Mouse (Mus musculus): Measurements from ENCODE around the gene Tigar. TPM values are rescaled to one million over a fixed set of nuclear protein-coding genes. Genes with fewer than 3 reads are reported as not detected.

Gene Tigar
- total RNA-seq (2023), result 10.6 TPM

DNA sequence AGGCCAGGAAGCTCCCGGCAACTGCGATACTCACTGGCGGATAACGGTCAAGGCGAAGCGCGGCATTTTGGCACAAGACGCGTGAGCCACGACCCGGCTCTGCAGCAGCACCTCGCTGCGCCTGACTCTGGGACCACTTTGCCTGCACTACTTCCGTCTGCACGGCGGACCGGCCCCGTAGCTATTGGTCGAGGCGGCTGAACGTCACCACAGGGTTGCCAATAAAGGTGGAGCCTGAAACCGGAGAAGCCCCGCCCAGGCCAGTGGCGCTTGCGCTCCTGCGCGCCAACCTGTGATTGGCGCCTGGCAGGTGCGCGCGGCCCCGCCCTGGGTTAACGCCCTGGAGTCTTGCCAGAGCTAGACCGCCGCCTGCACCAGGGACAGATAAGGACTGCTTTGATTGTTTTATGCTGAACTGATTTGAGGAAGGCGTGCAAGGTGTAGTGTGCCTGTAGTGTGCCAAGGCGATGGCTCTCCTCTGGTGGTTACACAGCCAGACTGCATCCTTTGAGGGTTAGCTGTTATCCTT, at the start of gene Tigar:
Tigar (minus strand) TSS at position 156 of the 529 bp plus-strand sequence.

DNA sequence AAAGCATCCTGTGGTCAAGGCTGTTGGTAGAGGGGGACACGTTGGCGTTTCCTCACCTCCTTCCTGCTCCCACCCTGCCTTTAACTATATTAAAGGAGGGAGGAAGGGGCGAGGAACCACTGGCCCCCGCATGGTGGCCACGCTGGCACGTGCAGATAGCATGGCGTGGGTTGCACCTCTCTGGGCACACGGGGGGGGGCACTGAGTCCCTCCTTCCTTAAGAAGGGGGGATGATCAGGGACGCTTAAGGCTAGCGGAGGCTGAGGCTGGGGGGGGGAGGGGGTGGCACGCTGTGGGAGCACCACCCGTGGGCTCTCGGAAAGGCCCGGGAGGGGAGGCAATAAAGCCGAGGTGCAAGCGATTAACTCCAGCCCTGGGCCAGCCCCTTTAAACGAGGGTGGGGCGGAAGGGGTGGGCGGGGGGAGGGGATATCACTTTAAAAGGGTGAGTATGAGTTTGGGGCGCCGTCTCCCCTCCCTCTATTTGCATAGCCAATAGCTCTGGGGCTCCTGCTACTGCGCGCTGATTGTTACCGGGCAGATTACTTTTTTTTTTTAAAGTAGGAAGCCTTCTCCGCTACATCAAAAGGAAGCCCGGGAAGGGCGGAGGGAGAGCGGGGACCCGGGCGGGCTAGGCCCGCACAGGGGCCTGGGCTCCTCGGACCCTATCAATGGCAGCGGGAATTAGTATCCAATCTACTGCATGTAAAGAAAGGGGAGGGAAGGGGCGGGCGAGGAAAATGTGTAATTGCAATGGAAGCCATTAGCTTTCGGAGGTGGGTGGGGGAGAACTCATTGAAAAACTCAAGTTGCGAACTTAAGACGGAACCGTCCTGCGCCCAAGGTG, 43.0 kb upstream of the Tigar start, which contains the start of gene Ccnd2:
Ccnd2 (minus strand) TSS at position 88 of the 846 bp plus-strand sequence.

DNA sequence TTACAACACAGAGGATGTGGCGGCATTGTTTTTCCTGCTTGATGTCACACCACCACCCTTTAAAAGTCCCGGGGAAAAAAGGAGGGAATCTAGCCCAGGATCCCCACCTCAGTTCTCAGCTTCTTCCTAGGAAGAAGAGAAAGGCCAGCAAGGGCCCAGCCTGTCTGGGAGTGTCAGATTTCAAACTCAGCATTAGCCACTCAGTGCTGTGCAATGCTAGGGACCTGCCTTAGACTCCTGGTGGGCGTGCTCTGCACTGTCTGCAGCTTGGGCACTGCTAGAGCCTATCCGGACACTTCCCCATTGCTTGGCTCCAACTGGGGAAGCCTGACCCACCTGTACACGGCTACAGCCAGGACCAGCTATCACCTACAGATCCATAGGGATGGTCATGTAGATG, 36.5 kb downstream of the Tigar start, which contains the start of gene Fgf23:
Fgf23 (plus strand) TSS at position 86 of the 400 bp plus-strand sequence.

Other genes with a start within 250 kb of the Tigar start
- gene Dyrk4, start 187.7 kb downstream of the Tigar start, total RNA-seq (2023), result not detected
- 2.3 TPM for gene Rad51ap1, start 170.0 kb downstream of the Tigar start, total RNA-seq (2023)
- gene D6Wsu163e, start 169.6 kb downstream of the Tigar start, total RNA-seq (2023), result 14.0 TPM
- not detected for gene Fgf6, start 94.0 kb downstream of the Tigar start, total RNA-seq (2023)
- gene Fgf23, start 36.7 kb downstream of the Tigar start, total RNA-seq (2023), result not detected
- gene Ccnd2, start 42.6 kb upstream of the Tigar start, total RNA-seq (2023), result 257 TPM

Measured in CD4-positive naive resting alpha-beta T cell, adult 76 days (primary cell).